ENCODE assay signal across 9 mouse cellular contexts in the genomic region with DNA sequence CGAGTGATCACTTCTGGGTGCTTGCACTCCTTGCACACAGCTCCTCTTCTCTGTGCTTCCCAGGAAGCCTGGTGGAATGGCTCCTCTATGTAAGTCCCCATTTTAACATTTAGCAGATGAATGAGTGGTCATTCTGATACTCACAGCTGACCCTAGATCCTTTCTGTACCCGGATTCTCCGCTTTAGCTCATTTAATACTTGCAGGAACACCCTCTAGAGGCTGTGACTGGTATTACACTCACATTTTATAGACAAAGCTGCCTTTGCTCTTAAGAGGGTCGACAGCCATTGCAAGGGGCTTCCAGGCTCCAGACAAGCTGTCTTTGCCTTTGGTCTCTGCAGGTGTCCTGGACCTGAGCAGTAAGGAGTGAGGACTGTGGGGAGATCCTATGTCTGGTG. TPM values are rescaled to one million over a fixed set of nuclear protein-coding genes. Genes with fewer than 3 reads are reported as not detected.
DNase-seq lines count a peak whose midpoint lies in the region; ATAC-seq and TF ChIP-seq lines count a peak whose summit lies in the region.
"Had no signal": no experiment of that assay in that cellular context is flagged by ENCODE, and none has a peak within 500 bp of the region (broad histone marks: within the 10 kb centered on the region; RNA-seq: fewer than 3 reads in every experiment).

No protein-coding gene starts in this region.

- peaks cover 4% of the 10 kb centered on the region; the same call in 1 of the 2 replicates for H3K4me1 ChIP-seq in lung, embryonic 14.5 days (ENCODE audit: insufficient read depth)
- no peaks in the 10 kb centered on the region for H3K4me1 ChIP-seq in lung, adult 2 months (ENCODE audit: control insufficient read depth, insufficient read depth, low read length)
- peaks cover 7% of the 10 kb centered on the region for H3K4me1 ChIP-seq in forebrain, embryonic 16.5 days (replicated peaks; ENCODE audit: control insufficient read depth, insufficient read depth, low read length)

- no peak overlapping the region for H3K27ac ChIP-seq in lung, embryonic 14.5 days (ENCODE audit: low read depth)
- no peak overlapping the region for H3K27ac ChIP-seq in forebrain, embryonic 16.5 days (ENCODE audit: low read length)

- peak; percentile 88 for DNase-seq in lung, embryonic 14.5 days
- no peak for DNase-seq in lung, adult 2 months
- peak; percentile 59 for DNase-seq in c-Kit-positive CD71-positive TER-119-positive erythroid progenitor cells, embryonic 14.5 days (ENCODE audit: low spot score)
- peak; percentile 62 for DNase-seq in lung, postnatal 36 days
- no peak for DNase-seq in adrenal gland, postnatal 25 days
- no peak for DNase-seq in adrenal gland, postnatal 14 days
- no peak for DNase-seq in testis, postnatal 10 days (ENCODE audit: low spot score)

- TF ChIP-seq POLR2A in lung, adult 2 months (IDR thresholded peaks at IDR 0.05; ENCODE audit: borderline replicate concordance, extremely low read depth, low read depth, low read length) = no peak

- no peak overlapping the region; the same call in 1 of the 2 replicates for H3K4me2 ChIP-seq in lung, embryonic 14.5 days
- H3K4me2 ChIP-seq in forebrain, embryonic 16.5 days (ENCODE audit: low read length) = peak overlapping the region; percentile 6

- H3K9ac ChIP-seq in lung, embryonic 14.5 days = no peak overlapping the region
- no peak overlapping the region for H3K9ac ChIP-seq in forebrain, embryonic 16.5 days (replicated peaks; ENCODE audit: low read depth, low read length)

- no peaks in the 10 kb centered on the region for H3K36me3 ChIP-seq in lung, embryonic 14.5 days (ENCODE audit: insufficient read depth)
- H3K36me3 ChIP-seq in forebrain, embryonic 16.5 days (ENCODE audit: control insufficient read depth, insufficient read depth) = no peaks in the 10 kb centered on the region

- no peak for ATAC-seq in lung, embryonic 14.5 days (ENCODE audit: insufficient read depth)
- no peak for ATAC-seq in forebrain, embryonic 16.5 days

- H3K27me3 ChIP-seq in lung, embryonic 14.5 days (ENCODE audit: insufficient read depth, low read length) = no peaks in the 10 kb centered on the region
- no peaks in the 10 kb centered on the region for H3K27me3 ChIP-seq in forebrain, embryonic 16.5 days (replicated peaks; ENCODE audit: control insufficient read depth, insufficient read depth, low read length)

- TF ChIP-seq CTCF in lung, embryonic 14.5 days (IDR thresholded peaks at IDR 0.05; ENCODE audit: low read depth) = peak; percentile 77
- no peak for TF ChIP-seq CTCF in lung, adult 2 months (IDR thresholded peaks at IDR 0.05; ENCODE audit: insufficient read depth, low read length)

- H3K9me3 ChIP-seq in lung, embryonic 14.5 days (ENCODE audit: low read depth, low read length) = no peaks in the 10 kb centered on the region
- no peaks in the 10 kb centered on the region for H3K9me3 ChIP-seq in forebrain, embryonic 16.5 days (ENCODE audit: control insufficient read depth, low read length)

- H3K4me3 ChIP-seq in lung, embryonic 14.5 days (ENCODE audit: low read depth, low read length) = no peak overlapping the region
- no peak overlapping the region for H3K4me3 ChIP-seq in lung, adult 2 months (replicated peaks; ENCODE audit: extremely low read depth, low read depth, low read length)
- no peak overlapping the region for H3K4me3 ChIP-seq in forebrain, embryonic 16.5 days (replicated peaks; ENCODE audit: low read length)

- 15% methylated on average over 4 of the region's 4 CpGs for WGBS in lung, embryonic 14.5 days
- 21% methylated on average over 4 of the region's 4 CpGs for WGBS in lung, adult 2 months
- WGBS in forebrain, embryonic 16.5 days = 22% methylated on average over 4 of the region's 4 CpGs

RNA-seq across cellular contexts. Expression of a gene that starts 14.9 kb away (rescaled TPM):
- polyA plus RNA-seq in lung, embryonic 14.5 days (2014; fragmentation: Nextera tagmentation; extraction: Ambion mirVana) = 1.1 and 1.3 TPM in 2 replicates
- 10.8 and 16.8 TPM in 2 replicates for polyA plus RNA-seq in lung, adult 2 months (2012; rRNA removed)
- polyA plus RNA-seq in forebrain, embryonic 16.5 days (2015; fragmentation: Nextera tagmentation; extraction: Ambion mirVana) = 0.11 and 0.22 TPM in 2 replicates
- 0.76 and 1.9 TPM in 2 replicates for total RNA-seq in adrenal gland, postnatal 25 days (2021)
- total RNA-seq in adrenal gland, postnatal 14 days (2021) = 4.3 and 5.8 TPM in 2 replicates
- total RNA-seq: hematopoietic stem cell, adult 5-6 weeks had no signal

RNA-seq across cellular contexts. Expression of a gene that starts 53.6 kb away (rescaled TPM):
- polyA plus RNA-seq in lung, embryonic 14.5 days (2014; fragmentation: Nextera tagmentation; extraction: Ambion mirVana) = 26.5 and 28.6 TPM in 2 replicates
- polyA plus RNA-seq in lung, adult 2 months (2012; rRNA removed) = 2.2 and 2.5 TPM in 2 replicates
- polyA plus RNA-seq in forebrain, embryonic 16.5 days (2015; fragmentation: Nextera tagmentation; extraction: Ambion mirVana) = 112 and 119 TPM in 2 replicates
- 2.9 and 4.1 TPM in 2 replicates for total RNA-seq in adrenal gland, postnatal 25 days (2021)
- total RNA-seq in adrenal gland, postnatal 14 days (2021) = 3.4 and 4.2 TPM in 2 replicates

Comparison
In these comparisons a context has a peak if more than half of its experiments do, and no peak if none do; other contexts are left out.
1. DNase-seq: peak in lung, embryonic 14.5 days (single experiment), c-Kit-positive CD71-positive TER-119-positive erythroid progenitor cells, embryonic 14.5 days (single experiment) and lung, postnatal 36 days (single experiment); none in lung, adult 2 months (single experiment), adrenal gland, postnatal 25 days (single experiment), adrenal gland, postnatal 14 days (single experiment) and testis, postnatal 10 days (single experiment).